Mouse (Mus musculus) myocyte (in vitro differentiated cells): Measurements from ENCODE around the gene Suds3.

ENCODE experiments used
- CEBPB ChIP-seq: IDR thresholded peaks from 2 replicates; pipeline ENCODE4 v1.6.1; 2011; ENCODE audit warnings: mild to moderate bottlenecking, moderate library complexity; ENCODE audit not compliant: poor library complexity, insufficient read depth, severe bottlenecking
- POLR2A ChIP-seq: IDR thresholded peaks from one replicate; pipeline ENCODE4 v1.6.1; 2011; ENCODE audit warnings: low read depth, mild to moderate bottlenecking, control low read depth, moderate library complexity; ENCODE audit not compliant: insufficient read length

- TF ChIP-seq POLR2A = no peak
- TF ChIP-seq CEBPB = no peak
These were observed 10.2 kb downstream of the Suds3 start for GRCm38 (mm10) chr5:117105761-117106160.
